Mouse (Mus musculus) testis, postnatal 10 days (tissue): Measurements from ENCODE around the gene Gp1ba.

Experiments used
- DNase-seq: peaks from one replicate; pipeline ENCODE4 v3.0.0; 2021; ENCODE audit warnings: low spot score

The Gp1ba gene

GRCm38 (mm10) chr11:70629557-70629956 lies 9.4 kb upstream of the Gp1ba start:
- DNase-seq: no peak

- DNase-seq: no peak
Observed at GRCm38 (mm10) chr11:70630129-70630528, 8.8 kb upstream of the Gp1ba start.

DNA sequence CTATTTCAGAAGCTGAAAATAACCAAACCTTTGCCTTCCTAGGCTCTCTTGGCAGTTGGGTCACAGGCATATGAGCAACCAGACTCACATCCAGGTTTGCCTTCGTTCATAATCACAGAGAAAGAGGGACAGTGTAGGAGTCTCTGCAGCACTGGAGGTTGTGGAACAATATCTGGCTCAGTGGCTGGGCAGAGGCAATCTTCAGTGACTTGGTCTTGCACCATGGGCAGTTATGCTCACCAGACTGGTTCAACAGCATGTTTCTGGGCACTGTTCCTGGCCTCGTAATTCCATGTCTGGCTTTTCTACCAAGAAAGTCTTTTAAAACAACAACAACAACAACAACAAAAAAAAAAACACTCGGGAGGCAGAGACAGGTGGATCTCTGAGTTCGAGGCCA lies 3.3 kb upstream of the Gp1ba start:
- DNase-seq: no peak

DNA sequence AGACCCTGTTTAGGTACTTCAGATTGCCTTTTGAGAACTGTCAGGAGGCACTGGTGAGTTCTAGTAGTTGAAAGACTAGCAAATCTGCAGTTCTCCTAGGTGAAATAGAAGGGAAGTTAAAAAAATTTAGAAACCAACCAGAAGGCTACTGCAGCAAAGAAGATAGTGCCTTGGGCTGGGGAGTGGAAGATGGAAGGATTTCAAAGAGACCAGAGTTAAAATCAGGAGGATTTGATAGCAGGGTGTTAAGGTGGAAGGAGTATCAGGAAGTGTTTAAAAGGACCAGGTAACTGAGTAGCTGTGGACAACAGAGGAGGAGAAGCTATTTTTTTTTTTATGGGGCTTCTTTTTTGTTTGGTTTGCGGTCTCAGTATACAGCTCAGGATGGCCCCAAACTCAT lies 1.2 kb upstream of the Gp1ba start:
- DNase-seq: no peak

DNA sequence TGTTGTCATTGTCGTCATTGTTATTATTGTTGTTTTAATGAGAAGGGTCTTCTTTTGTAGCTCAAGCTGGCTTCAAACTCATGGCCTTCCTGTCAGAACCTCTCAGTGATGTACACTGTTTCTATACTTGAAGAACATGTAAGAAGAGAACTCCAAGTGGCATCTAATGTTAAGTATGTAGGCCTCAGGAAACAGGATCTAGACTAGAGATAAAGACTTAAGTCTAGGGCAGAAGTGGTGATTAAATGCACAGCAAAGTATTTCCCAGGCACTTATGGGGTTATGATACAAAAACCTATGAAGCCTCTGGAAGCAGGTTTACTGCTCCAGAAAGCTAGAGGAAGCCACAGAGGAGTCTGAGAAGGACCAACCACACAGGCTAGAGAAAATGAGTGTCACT lies 629 bp upstream of the Gp1ba start:
- no peak for DNase-seq

DNA sequence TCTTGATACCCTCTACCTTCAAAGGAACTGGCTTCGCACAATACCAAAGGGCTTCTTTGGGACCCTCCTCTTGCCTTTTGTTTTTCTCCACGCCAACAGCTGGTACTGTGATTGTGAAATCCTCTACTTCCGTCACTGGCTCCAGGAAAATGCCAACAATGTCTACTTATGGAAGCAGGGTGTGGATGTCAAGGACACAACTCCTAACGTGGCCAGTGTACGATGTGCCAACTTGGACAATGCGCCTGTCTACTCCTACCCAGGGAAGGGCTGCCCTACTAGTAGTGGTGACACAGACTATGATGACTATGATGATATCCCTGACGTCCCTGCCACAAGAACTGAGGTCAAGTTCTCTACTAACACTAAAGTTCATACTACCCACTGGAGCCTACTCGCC lies 1.1 kb downstream of the Gp1ba start:
- no peak for DNase-seq

DNA sequence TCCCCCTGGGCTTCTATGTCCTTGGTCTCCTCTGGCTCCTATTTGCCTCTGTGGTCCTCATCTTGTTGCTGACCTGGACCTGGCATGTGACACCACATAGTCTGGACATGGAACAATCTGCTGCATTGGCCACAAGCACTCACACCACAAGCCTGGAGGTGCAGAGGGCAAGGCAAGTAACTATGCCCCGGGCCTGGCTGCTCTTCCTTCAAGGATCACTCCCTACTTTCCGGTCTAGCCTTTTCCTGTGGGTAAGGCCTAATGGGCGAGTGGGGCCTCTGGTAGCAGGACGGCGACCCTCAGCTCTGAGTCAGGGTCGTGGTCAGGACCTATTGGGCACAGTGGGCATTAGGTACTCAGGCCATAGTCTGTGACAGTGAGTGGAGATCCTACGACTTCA lies 2.3 kb downstream of the Gp1ba start:
- DNase-seq: no peak

- DNase-seq: no peak
Observed at GRCm38 (mm10) chr11:70643051-70643450, 4.1 kb downstream of the Gp1ba start.

DNA sequence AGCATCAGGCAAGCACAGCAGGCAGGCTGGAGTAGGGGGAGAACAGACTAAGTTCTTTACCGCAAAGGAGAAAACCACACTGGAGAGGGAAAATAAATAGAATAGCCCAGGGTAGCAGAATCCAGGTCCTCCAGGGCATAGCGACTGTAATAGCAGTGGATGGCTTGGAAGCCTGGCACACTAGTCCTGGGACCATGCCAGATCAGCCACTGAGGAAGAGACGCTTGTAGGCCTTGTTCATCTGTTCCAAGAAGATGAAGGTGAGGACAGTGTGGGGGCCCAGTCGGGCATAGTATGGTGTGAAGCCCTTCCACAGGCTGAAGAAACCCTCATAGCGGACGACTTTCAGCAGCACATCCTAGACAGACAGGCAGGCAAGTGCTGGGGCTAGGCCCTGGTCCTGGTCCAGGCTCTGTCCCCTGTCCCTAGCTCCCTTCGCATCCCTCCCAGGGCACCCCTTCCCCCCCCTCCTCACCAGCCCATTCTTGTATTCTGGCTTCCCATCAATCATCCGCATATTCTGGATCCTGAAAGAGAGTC lies 5.7 kb downstream of the Gp1ba start:
- DNase-seq: no peak

DNA sequence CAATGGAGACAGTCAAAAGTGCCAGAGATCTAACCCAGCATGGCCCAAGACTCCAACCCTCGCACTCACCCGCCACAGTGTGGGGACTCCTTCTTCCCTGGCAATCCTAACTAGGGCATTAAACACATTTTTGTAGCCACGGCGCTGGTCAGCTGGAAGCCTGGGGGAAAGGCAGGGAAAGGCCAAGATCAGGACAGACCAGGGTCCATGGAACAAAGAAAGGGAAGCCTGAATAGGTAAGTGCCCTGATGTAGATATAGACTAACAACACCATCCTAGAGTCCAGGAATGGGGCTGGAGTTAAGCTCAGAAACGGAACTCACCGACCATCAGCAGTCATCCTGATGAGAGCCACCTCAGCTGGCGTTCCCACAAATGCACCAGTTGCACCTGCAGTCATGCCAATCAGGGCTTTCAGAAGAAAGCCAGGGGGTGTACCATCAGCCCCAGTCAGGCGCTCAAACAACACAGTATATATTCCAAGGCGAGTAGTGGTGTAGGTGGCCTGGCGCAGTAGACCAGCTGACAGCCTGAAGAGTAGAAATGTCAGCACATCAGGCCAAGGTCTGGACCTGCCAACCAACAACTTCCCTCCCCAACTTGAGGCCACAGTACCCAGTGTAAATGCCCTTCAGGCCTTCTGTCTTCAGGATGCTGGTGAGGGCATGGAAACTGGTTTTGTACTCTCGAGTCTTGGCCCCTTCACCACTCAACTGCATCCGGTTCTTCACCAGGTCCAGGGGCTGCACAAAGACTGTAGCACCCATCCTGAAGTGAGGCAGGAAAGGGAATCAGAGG lies 6.7 kb downstream of the Gp1ba start:
- DNase-seq: no peak

DNA sequence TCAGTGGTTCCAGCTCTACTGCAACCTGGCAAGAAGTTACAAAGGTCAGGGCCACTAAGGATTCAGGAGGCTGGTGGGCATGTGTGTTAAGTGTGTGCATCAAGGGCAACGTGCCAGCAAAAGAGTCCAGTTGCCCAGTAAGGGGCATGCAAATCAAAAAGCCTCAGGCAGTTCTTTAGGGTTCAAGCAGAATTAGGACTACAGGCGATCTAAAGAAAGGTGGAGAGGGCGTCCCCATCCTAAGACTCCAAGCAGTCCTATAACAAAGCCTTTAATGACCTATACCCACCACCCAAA lies 7.3 kb downstream of the Gp1ba start:
- DNase-seq: peak; percentile 63

GRCm38 (mm10) chr11:70646691-70647650 lies 8.0 kb downstream of the Gp1ba start, which contains the start of the genes Rnf167 and Slc25a11:
Gene Rnf167 (plus strand): TSS chr11:70647235.
Gene Slc25a11 (minus strand): TSS chr11:70647479.
- DNase-seq: peak; percentile 97

DNA sequence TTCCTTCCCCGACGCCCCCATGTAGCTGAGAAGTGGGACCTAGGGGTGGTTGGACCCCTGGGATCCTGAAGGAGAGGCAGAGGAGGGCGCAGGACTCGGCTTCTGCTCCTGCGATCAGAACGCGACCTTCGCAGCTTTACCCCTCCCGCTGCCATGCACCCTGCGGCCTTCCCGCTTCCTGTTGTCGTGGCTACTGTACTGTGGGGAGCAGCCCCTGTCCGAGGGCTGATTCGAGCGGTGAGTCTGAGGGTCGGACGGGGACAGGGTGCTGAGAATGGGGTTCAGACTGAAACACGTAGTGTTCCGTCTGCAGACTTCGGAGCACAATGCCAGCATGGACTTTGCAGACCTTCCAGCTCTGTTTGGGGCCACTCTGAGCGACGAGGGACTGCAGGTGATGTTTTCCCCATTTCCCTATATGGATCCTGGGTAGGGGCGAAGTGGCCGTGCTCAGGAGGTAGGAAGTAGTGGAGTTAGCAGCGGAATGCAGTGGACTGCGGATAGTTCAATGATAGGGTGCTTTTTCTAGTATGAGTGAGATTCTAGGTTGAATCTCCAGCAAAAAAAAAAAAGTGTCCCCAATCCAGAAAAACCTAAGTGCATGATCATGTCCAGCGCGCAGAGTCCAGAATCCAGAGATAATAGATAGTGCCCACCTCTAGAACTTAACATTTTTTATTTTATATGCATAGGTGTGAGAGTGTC lies 8.9 kb downstream of the Gp1ba start:
- peak; percentile 66 for DNase-seq

- DNase-seq: no peak
Observed at GRCm38 (mm10) chr11:70648512-70648911, 9.6 kb downstream of the Gp1ba start.

- no peak for DNase-seq
Observed at GRCm38 (mm10) chr11:70649185-70649734, 10.3 kb downstream of the Gp1ba start.

- DNase-seq: no peak
Observed at GRCm38 (mm10) chr11:70650322-70651175, 11.6 kb downstream of the Gp1ba start.

DNA sequence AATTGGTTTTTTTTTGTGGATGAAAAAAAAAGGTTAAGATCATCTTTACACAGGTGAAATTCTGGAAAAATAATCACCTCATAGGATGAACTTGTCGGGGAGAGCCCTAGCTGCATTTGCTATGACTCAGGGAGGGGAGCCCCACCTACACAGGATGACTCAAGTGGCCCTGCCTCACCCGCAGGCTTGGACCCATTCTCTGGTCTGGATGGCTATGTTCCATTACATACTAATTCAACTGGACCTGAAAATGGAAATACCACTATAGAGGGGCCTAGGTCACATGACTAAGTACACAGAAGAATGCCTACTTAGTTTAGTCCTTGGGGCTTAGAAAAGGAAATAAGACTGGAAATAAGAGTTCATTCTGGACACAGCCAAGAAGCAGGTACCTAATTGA lies 12.5 kb downstream of the Gp1ba start:
- DNase-seq: no peak

DNA sequence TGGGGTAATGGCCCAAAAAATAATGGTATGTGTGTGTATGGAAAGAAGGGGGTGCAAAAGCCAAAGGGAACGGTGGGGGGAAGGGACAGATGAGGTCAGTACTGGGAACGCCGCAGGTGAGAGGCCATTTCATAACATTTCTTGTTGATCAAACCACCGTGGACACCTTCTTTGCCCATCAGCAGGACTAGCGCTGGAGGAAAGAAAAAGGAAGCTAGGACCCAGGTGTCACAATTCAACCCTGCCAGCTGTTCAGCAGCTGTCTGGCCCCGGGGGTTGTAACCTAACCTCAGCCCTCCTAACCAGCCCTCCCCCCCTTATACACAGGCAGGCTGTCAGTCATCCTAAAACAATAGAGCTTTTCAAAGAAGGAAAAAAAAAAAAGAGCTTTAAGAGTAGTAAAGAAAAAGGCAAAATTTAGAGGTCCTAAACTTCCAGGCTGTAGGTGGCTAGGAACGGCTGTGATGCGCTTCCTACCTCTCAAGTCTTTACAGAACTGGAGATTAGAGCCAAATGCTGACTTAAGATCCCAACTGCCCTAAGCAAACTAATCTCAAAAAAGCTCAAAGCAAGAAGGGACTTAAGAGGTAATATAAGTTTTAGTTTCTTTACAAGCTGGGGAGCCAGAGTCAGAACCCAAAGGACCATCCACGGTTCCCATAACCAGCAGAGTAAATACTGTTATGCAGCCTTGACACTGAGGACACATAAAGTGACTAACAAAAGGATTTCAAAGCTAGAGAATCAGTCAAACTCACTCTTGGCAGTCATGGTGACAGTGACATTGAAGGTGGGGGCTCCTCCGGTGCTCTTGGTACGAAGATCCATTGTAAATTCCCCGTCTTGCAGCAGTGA lies 13.3 kb downstream of the Gp1ba start:
- DNase-seq: no peak

- no peak for DNase-seq
Observed at GRCm38 (mm10) chr11:70652884-70653344, 14.0 kb downstream of the Gp1ba start.
